Mouse (Mus musculus): ENCODE measurements at regions not wholly inside any gene's neighbourhood (a gene's known extent, or its start where the extent isn't known, plus 50 kb on each side); places are given as distances from the start of the nearest gene placed in this dataset.

- no peak for TF ChIP-seq POLR2A (IDR thresholded peaks at IDR 0.05; ENCODE audit: borderline replicate concordance, control insufficient read depth, low read depth, low read length)
- no peak for TF ChIP-seq CTCF (IDR thresholded peaks at IDR 0.05; ENCODE audit: control insufficient read depth, insufficient read depth, low read length)
Measured at GRCm38 (mm10) chr9:116227738-116228137, 52.6 kb upstream of the Tgfbr2 start.
